Mouse (Mus musculus): ENCODE results near the gene Cldn24. TPM values are rescaled to one million over a fixed set of nuclear protein-coding genes. Genes with fewer than 3 reads are reported as not detected.

Cldn24 gene
- not detected in 2 replicates for polyA plus RNA-seq (2015; fragmentation: Nextera tagmentation; extraction: Ambion mirVana)

GRCm38 (mm10) chr8:47821843-47822242 lies at the start of gene Cldn24:
Gene Cldn24 (plus strand): TSS chr8:47822143.

GRCm38 (mm10) chr8:47824182-47824581 lies 2.2 kb downstream of the Cldn24 start, which contains the start of gene Cldn22:
Gene Cldn22 (plus strand): TSS chr8:47824482.

Other genes with a start within 250 kb of the Cldn24 start
- gene Ing2, start 146.6 kb upstream of the Cldn24 start, polyA plus RNA-seq (2015; fragmentation: Nextera tagmentation; extraction: Ambion mirVana) = 11.8 and 12.0 TPM in 2 replicates
- gene Cdkn2aip, start 108.2 kb upstream of the Cldn24 start, polyA plus RNA-seq (2015; fragmentation: Nextera tagmentation; extraction: Ambion mirVana) = 17.4 and 19.0 TPM in 2 replicates
- not detected in 2 replicates for gene Cldn22, start 2.3 kb downstream of the Cldn24 start, polyA plus RNA-seq (2015; fragmentation: Nextera tagmentation; extraction: Ambion mirVana)
- gene Wwc2, start 168.8 kb downstream of the Cldn24 start, polyA plus RNA-seq (2015; fragmentation: Nextera tagmentation; extraction: Ambion mirVana) = 4.0 and 4.9 TPM in 2 replicates

Data from spleen, postnatal 0 days (tissue).